Mouse (Mus musculus): Measurements from ENCODE around the gene Trappc4.
A peak's percentile ranks its signal among the peaks of the same experiment; 100 is the strongest.
"Not testable (repeated sequence)": the region's sequence is repeated elsewhere in the genome, so short reads cannot be mapped to it uniquely, and the experiment has no call there.

The Trappc4 gene

DNA sequence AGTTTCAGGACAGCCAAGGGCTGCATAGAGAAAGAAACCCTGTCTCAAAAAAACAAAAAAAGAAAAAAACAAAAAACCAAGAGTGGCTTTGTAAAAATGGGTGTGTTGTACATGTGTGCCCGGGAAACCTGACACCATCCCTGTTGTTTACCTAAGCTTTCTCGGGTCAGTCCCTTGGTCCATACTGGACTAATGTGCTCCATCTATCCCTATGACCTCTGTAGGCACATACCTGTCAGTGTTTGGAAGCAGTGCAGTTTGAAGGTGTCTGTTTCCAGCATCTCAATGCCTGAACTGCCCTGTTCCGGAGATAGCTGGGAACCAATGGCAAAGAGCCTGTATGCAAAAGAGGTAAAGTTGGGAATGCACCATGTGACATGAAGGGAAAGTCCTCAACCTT, 2.4 kb downstream of the Trappc4 start:
- DNase-seq = no peak

DNA sequence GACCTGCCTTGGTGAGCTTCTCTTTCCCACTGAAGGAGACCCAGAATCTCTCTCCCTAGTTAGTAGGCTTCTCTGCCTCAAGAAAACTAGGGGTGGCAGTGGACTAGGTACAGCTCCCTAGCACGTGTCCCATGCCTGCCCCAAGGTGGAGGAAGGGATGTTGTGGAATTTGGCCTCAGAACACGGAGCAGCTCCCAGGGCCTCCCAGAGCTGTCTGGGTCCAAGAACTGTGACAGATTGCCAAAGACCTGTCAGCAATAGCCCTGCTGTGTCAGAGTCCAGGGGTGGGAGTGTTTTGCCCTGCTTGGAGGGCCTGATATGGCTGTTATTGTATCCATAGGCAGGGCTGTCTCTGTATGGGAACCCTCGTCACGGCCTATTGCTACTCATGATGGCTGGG, 6.3 kb downstream of the Trappc4 start:
- DNase-seq = no peak

DNA sequence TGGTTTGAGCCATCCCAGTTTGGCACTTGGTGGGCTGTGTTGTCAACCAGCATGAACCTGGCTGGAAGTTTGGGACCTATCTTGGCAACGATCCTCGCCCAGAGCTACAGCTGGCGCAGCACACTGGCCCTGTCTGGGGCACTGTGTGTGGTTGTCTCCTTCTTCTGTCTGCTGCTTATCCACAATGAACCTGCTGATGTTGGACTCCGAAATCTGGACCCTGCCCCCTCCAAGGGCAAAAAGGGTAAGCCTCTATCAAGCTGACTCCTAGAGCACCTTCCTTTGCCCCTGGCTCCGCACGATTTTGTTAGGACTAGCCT, 7.6 kb downstream of the Trappc4 start:
- DNase-seq = no peak

DNA sequence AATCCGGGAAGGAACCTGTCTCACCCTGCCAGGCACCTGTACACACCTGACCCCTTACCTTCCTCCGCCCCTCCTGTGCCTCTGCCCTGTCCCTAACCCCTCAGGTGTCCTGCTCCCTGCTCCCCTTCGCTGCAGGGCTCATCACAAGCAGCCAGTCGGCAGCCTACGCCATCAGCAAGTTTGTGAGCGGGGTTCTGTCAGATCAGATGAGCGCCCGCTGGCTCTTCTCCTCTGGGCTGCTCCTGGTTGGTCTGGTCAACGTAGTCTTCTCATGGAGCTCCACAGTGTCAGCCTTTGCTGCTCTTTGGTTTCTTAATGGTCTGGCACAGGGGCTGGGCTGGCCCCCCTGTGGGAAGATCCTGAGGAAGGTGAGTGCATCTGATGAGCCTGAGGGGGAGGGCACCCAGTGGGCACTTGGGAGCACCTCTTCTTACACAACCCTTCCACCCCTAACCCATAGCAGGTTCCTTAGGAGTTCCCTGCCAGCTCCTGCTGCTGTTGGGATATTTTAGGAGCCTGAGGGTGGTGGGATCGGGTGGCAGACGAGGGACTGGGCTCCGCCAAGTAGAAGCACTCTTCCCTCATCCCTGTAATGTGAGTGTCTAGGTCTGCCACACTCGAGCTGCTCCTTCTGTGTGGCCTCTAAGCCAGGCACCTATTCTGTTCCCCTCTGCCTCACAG, 8.1 kb downstream of the Trappc4 start:
- no peak for DNase-seq

DNA sequence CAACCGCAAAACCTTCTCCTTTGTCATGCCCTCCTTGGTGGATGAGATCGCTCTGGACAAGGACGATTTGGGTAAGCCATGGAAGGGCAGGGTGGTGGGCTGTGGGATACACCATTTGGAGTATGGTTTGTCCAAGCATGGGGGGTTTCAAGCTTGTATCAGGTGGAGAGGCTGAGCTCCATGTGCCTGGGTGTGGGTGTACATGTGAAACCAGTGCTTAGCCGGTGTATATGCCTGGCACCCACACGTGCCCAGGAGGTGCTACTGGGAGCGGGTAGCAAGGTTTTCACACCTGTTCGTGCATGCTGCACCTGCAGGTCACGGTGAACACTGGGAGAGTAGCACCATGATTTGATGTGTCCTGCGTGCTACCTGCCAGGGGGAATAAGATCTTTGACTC, 8.8 kb downstream of the Trappc4 start:
- DNase-seq = no peak

DNA sequence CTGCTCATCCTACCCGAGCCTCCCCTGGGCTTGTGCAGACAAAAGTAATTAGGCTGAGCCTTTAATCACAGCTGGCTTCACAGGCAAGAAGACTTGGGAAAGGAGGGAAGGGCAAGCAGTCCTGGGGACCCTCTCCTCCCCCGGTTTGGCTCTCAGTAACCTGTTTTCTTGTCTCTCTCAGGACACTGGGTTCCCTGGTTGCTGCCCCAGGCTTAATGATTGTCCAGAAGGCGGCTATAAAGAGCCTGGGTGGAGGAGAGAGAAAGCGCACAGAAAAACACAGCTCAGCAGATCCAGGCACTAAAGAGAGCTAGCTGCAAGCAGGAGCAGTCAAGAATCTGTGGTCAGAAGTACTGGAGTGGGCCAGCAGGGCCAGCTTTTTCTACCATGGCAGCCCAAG, 9.3 kb downstream of the Trappc4 start:
- no peak for DNase-seq

DNA sequence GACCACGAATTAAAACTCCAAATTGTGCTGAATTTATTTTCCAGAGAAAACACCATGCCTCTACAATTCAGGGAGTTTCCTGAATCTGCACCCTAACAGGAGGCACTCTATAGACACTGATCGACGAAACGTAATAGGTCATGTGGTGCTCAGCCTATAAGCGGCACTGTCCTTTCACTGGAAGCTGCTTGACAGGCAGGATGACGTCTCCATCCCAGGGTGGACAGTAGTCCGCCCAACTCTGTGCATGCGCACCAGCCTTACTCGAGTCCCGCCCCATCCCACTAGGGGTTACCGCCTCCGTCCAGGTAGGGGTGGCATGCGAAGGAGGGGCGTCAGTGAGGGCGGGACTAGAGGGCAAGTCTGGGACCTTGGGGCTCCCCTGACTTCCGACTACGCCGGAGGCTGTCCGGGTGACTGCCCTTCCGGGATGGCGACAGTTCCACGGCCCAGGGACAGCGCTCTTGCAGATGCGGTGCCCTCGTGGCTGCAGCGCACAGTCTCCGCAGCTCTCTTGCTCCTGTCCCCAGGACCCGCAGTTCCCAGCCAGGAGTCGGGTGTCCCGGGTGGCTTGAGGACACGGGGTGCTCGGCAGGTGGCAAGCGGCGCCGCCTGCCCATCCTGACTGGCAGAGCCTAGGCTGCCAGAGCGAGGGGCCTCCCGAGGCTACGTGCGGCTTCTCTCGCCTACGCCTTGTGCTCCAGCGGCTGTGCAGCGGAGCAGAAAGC, 10.6 kb downstream of the Trappc4 start, which contains the start of gene Slc37a4:
TSS of gene Slc37a4 (plus strand) at position 169 of the 728 bp plus-strand sequence.
- DNase-seq = peak; percentile 96

DNA sequence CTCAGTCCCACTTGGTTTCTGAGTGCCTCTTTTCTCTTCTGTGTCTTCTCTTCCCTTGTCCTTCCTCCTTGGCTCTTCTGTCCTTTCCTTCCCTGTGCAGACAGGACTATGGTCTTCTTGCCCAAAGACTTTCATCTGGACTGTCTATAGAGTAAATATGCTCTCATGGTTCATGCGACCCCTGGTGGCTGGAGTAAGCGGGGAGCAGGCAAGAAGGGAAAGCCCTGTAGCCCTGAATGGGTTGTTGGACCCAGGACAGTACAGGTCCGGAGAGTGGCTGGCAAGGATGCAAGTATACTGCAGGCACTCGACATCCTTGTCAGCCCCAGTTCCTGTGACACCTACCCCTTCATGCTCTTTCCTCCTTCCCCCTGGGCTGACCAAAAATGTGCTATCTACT, 15.9 kb downstream of the Trappc4 start:
- peak; percentile 58 for DNase-seq

DNA sequence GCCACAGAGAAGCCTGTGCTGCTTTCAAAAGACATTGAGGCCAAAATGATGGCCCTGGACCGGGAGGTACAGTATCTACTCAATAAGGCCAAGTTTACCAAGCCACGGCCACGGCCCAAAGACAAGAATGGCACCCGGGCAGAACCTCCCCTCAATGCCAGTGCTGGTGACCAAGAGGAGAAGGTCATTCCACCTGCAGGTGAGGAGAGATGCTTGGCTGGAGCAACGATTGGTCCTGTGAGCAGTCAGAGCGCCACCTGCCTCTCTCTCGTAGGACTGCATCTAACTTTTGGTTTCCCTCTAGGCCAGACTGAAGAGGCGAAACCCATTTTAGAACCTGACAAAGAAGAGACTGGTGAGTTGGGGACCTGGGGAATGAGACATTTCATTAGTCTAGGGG, 18.1 kb downstream of the Trappc4 start:
- DNase-seq = peak; percentile 54

DNA sequence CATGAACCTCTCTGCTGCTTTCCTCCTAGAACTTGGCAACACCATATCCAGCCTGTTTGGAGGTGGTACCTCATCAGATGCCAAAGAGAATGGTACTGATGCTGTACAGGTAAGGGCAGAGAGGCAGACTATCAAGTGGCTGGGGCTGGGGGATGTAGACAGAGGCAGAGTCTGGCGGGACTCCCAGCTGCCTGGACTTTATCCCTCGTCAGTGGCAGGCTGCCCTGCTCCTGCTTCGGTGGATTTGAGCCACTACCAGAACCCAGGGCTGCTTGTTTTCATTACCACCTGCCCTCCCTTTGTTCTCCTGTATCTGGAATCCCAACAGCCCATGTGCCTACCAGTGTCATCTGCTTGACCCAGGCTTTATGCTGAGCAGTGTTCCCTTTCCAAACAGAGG, 20.2 kb downstream of the Trappc4 start:
- no peak for DNase-seq

DNA sequence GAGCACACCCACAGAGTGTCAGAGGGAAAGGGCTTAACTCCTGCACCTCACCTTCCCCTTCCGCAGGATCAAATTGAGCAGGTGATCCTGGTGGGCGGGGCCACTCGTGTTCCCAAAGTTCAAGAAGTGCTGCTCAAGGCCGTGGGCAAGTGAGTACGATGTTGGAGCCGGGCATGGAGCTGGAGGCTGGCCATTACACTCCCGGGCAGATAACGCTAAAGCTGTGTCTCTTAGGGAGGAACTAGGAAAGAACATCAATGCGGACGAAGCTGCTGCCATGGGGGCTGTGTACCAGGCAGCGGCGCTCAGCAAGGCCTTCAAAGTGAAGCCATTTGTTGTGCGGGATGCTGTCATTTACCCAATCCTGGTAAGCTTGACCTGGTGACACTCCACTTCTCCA, 22.8 kb downstream of the Trappc4 start:
- no peak for DNase-seq

DNA sequence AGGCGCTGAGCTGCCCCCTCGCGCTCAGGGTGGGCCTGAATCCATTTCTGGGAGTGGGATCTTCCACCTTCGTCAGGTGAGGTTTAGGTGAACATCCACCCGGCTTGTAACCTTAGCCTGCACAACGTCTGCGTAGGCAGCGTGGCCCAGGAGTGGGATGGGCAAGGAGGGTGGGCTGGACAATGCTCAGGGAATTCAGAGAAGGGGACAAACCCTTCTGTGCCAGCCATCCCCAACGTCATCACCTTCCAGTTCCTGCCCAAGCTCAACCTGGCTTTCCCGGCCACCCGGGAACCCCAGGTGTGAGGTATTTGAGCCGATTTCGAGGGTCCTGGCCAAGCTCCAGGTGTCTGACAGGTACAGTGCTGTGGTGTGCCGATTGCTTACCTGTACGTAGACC, 27.5 kb downstream of the Trappc4 start:
- DNase-seq = no peak

DNA sequence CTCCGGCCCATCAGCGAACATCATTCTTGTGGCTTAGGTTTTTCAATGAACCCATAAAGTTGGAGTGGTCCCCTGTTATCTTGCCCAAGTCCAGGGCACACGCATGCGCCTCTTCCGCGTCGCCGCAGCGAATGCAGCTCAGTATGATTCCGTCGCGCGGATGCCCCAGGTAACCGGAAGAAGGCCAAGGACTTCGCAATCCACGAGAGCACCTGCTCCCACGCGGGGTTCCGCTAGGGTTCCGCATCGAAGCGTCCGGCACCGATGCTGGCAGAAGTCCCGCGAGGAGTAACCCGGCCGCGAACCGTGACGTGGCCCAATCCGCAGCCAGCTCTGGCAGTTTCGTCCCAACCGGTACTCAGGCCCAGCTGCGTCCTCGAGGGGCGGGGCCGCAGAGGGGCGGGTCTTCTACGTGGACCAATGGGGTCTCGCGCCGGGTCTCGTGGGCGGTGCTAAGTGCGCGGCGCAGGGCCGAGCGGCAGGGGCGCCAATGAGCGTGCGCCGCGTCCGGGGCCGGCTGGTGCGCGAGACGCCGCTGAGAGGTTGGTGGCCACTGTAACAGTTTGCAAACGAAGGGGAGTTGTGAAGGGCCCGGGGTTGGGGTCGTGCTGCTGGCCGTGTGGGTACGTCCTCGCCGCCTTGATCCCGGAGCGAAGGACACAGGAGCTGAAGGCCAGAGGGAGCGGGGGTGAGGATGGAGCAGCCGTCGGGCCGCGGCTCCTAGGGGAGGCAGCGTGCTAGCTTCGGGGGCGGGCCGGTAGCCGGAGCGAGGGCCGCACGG, 28.2 kb downstream of the Trappc4 start, which contains the start of gene Hyou1:
TSS of gene Hyou1 (plus strand) at position 437 of the 781 bp plus-strand sequence.
- DNase-seq = peak; percentile 99

DNA sequence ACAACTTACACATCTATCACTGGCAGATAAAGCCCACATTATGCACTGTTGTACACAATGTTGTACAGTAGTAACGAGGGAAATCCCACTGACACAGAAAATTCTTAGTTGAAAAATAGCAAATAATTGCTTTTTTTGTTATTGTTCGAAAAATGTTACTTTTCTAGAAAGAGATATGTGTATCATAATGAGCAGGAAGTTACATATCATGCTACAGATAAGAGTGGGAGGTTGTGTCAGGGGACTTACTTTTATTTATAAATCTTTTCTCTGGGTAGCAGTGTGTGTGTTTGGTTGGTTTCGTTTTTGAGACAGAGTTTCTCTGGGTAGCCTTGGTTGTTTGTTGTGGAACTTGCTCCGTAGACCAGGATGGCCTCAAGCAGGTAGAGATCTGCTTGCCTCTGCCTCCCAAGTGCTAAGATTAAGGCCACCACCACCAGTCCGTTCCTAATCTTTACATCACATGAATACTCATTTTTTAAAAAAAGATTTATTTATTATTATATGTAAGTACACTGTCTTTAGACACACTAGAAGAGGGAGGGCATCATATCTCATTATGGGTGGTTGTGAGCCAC, 29.2 kb downstream of the Trappc4 start:
- DNase-seq = no peak

DNA sequence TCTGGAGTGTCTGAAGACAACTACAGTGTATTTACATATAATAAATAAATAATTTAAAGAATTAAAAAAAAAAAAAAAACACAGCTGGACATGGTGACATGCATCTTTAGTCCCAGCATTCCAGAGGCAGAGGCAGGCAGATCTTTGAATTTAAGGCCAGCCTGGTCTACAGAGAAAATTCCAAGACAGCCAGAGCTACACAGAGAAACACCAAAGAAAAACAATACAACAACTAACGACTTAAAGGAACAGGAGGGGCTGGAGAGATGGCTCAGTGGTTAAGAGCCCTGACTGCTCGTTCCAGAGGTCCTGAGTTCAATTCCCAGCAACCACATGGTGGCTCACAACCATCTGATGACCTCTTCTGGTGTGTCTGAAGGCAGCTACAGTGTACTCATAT, 30.1 kb downstream of the Trappc4 start:
- DNase-seq = not testable (repeated sequence)

DNA sequence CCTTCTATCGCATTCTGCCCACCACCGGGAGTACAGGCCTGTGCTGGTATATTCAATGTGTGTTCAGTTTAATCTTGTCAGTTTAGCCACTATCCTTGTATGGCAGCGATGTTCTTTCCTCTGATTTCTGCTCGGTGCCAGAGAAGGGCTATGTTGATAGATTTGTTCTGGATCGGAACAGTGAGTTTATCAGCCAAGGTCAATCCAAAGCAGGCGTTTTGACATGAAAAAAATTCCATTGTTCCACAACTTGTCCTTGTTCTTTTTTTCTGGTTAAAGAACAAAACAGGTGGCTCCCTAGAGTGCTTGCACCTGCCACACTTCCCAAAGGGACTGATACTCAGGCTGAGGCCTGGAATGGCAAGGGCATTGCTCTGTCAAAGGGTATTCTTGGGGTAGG, 31.3 kb downstream of the Trappc4 start:
- no peak for DNase-seq

DNA sequence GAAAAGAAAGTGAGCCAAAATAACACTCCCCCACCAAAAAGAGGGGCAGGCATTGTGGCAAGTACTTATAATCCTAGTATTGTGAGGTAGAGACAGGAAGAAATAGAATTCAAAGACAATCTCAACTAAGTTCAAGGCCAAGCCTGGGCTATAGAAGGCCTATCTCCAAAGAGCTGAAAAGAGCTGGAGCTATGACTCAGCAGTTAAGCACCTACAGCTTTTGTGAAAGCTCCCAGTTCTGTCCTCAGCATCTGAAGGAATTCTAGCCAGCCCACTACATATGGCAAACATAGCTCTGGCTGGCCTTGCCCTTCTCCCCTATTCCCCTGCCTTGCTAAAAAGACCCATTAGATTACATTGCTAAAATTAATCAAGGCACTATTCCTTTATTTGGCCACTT, 34.0 kb downstream of the Trappc4 start:
- DNase-seq = no peak

DNA sequence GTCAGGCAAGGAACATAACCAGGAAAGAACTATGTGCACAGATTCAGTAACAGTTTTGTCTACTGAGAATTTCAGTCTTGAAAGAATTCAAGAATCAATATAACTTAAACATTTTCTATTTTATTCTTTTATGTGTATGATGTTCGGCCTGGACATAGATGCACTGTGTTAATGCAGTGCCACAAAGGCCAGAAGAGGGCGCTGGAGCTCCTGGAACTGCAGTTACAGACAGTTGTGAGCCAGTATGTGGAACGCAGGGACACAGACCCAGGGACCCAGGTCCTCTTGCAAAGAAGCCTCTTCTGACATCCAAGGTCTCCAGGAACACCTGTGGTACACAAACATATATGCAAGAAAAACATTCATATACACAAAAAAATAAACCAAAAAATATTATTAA, 42.9 kb downstream of the Trappc4 start:
- DNase-seq = no peak

DNA sequence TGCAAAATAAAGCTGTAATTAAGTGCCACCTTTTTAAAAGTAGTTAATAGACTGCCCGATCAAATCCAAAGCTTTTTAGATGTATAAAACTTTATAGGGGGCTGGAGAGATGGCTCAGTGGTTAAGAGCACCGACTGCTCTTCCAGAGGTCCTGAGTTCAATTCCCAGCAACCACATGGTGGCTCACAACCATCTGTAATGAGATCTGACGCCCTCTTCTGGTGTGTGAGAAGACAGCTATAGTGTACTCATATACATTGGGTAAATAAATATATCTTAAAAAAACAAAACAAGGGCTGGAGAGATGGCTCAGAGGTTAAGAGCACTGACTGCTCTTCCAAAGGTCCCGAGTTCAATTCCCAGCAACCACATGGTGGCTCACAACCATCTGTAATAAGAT, 45.5 kb downstream of the Trappc4 start:
- DNase-seq = not testable (repeated sequence)

DNA sequence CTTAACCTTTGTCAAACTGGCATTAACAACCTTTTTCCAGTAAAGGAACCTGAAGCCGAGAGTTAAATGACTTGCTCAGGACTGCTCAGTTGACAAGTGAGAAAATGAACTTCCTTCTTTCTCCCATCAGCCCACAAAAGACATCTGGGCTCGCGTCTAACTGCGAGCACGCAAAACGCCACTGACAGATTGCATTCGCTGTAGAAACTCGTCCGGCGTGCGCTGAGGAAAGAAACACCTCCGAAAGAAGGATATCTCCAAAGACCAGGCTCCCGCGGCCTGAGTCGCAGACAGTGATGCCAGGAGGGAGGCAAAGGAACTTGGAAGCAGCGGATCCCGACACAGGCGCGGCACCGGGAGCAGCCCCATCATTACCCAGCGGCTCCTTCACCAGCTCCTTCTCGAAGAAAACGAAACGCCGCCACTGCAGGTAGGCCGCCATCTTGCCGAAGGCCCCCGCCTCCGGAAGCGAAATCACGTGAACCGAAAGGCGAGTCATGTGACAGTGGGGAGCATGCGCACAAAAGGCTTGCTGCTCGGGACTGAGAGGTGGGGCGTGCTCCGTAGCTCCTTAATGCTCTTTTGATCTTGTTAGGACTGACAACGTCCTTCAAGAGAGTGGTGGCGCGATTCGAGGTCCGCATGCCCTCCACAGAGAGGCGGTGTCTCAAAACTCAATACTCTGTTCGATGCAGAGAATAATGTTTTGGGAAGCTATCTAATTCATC, 46.0 kb downstream of the Trappc4 start, which contains the start of gene Vps11:
TSS of gene Vps11 (minus strand) at position 481 of the 728 bp plus-strand sequence.
- DNase-seq = peak; percentile 93

DNA sequence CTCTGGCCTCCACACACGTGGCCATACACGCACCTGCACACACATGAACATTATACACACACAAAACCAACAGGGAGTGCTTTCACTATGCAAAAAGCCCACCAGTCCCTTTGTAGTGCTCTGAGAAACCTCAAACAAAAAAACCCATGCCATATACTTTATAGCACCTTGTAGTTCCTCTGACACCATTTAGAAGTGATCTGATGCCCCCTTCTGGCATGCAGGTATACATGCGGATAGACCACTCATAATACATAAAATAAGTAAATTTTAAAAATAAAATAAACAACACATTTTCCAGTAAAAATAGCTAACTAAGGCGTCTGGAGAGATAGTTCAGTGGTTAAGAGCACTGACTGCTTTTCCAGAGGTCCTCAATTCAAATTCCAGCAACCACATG, 50.2 kb downstream of the Trappc4 start:
- no peak for DNase-seq

Measured in right cerebral cortex, adult 18-20 months (tissue).